Mouse (Mus musculus) cerebellum, postnatal 36 days (tissue): Measurements from ENCODE around the gene Mgarp.
"Not testable (repeated sequence)": the region's sequence is repeated elsewhere in the genome, so short reads cannot be mapped to it uniquely, and the experiment has no call there.

ENCODE experiments used
- DNase-seq, 2 experiments: peaks; one replicate each; pipeline ENCODE4 v3.0.0; 2021 to 2022; ENCODE audit warnings: mixed read lengths in 2 of 2

The Mgarp gene

GRCm38 (mm10) chr3:51364703-51365516, 31.6 kb downstream of the Mgarp start:
- peak; percentile 78 to 80 for DNase-seq

- no peak for DNase-seq
Measured at GRCm38 (mm10) chr3:51361066-51361465, 35.5 kb downstream of the Mgarp start.

- DNase-seq = no peak
Measured at GRCm38 (mm10) chr3:51359558-51360307, 36.8 kb downstream of the Mgarp start.

- peak in 1 of 2 experiments; percentile 50 for DNase-seq
Measured at GRCm38 (mm10) chr3:51358660-51359557, 37.6 kb downstream of the Mgarp start.

- DNase-seq = peak; percentile 34 to 56
Measured at GRCm38 (mm10) chr3:51358181-51358580, 38.4 kb downstream of the Mgarp start.

- DNase-seq = no peak
Measured at GRCm38 (mm10) chr3:51357624-51358023, 38.9 kb downstream of the Mgarp start.

GRCm38 (mm10) chr3:51357078-51357477, 39.5 kb downstream of the Mgarp start:
- no peak for DNase-seq

- not testable (repeated sequence) for DNase-seq
Measured at GRCm38 (mm10) chr3:51354956-51355355, 41.6 kb downstream of the Mgarp start.

- DNase-seq = no peak
Measured at GRCm38 (mm10) chr3:51354034-51354427, 42.5 kb downstream of the Mgarp start.

GRCm38 (mm10) chr3:51353325-51354033, 43.1 kb downstream of the Mgarp start:
- DNase-seq = peak; percentile 48 to 56

GRCm38 (mm10) chr3:51350806-51351205, 45.7 kb downstream of the Mgarp start:
- DNase-seq = no peak

GRCm38 (mm10) chr3:51348646-51349238, 47.8 kb downstream of the Mgarp start:
- DNase-seq = no peak

- DNase-seq = not testable (repeated sequence)
Measured at GRCm38 (mm10) chr3:51345017-51345416, 51.5 kb downstream of the Mgarp start.

- DNase-seq = peak in 1 of 2 experiments; percentile 21
Measured at GRCm38 (mm10) chr3:51344182-51344581, 52.4 kb downstream of the Mgarp start.

- DNase-seq = no peak
Measured at GRCm38 (mm10) chr3:51343260-51343659, 53.3 kb downstream of the Mgarp start.

GRCm38 (mm10) chr3:51342152-51342551, 54.4 kb downstream of the Mgarp start:
- no peak for DNase-seq

- DNase-seq = peak; percentile 76 to 85
Measured at GRCm38 (mm10) chr3:51341268-51342081, 55.1 kb downstream of the Mgarp start.

GRCm38 (mm10) chr3:51340552-51341267, 55.8 kb downstream of the Mgarp start, which contains the start of gene Elf2:
Gene Elf2 (minus strand): TSS chr3:51340663.
- DNase-seq = peak; percentile 80 to 87

GRCm38 (mm10) chr3:51339734-51340551, 56.6 kb downstream of the Mgarp start:
- peak; percentile 42 to 62 for DNase-seq
